Mouse (Mus musculus): ENCODE measurements around the gene Tubgcp6.

GRCm38 (mm10) chr15:89083906-89084305 is 39.0 kb downstream of the Tubgcp6 start:
- TF ChIP-seq CTCF (IDR thresholded peaks at IDR 0.05; ENCODE audit: low read depth), result no peak
- TF ChIP-seq EP300 (IDR thresholded peaks at IDR 0.05; ENCODE audit: low read depth), result no peak

Data from liver, embryonic 14.5 days (tissue).